Mouse (Mus musculus) intestine, embryonic 16.5 days (tissue): ENCODE results near the gene Gpatch4. TPM values are rescaled to one million over a fixed set of nuclear protein-coding genes. Genes with fewer than 3 reads are reported as not detected.
A peak's percentile ranks its signal among the peaks of the same experiment; 100 is the strongest.

Experiments used
- ATAC-seq: fragments of 200-750 bp; cut with Nextera tagmentation; 2 replicates; pipeline ENCODE4 v1.8.0; 2017; ENCODE audit warnings: moderate TSS enrichment, moderate library complexity
- H3K27ac ChIP-seq: fragments of 300-500 bp; sonication (generic); 2 replicates; pipeline ENCODE4 v1.5.1; 2014; ENCODE audit warnings: mild to moderate bottlenecking, low read length
- H3K27me3 ChIP-seq: fragments of 300-500 bp; sonication (generic); replicated peaks from 2 replicates; pipeline ENCODE4 v1.6.1; 2014; ENCODE audit warnings: low read length, control low read depth, mixed read lengths; ENCODE audit not compliant: control insufficient read depth, insufficient read depth
- H3K36me3 ChIP-seq: fragments of 300-500 bp; sonication (generic); 2 replicates; pipeline ENCODE4 v1.6.1; 2014; ENCODE audit warnings: low read length, control low read depth; ENCODE audit not compliant: control insufficient read depth, insufficient read depth
- H3K4me1 ChIP-seq: fragments of 300-500 bp; sonication (generic); 2 replicates; pipeline ENCODE4 v1.6.1; 2014; ENCODE audit warnings: low read length, control low read depth, mixed read lengths; ENCODE audit not compliant: control insufficient read depth, insufficient read depth
- H3K4me2 ChIP-seq: fragments of 300-500 bp; sonication (generic); 2 replicates; pipeline ENCODE4 v1.6.1; 2014; ENCODE audit warnings: low read depth, low read length, control low read depth
- H3K4me3 ChIP-seq: fragments of 300-500 bp; sonication (generic); 2 replicates; pipeline ENCODE4 v1.5.1; 2014; ENCODE audit warnings: mild to moderate bottlenecking, low read length
- H3K9ac ChIP-seq: fragments of 300-500 bp; sonication (generic); 2 replicates; pipeline ENCODE4 v1.6.1; 2014; ENCODE audit warnings: low read depth, low read length
- H3K9me3 ChIP-seq: fragments of 300-500 bp; sonication (generic); 2 replicates; pipeline ENCODE4 v1.6.1; 2016; ENCODE audit warnings: low read length, control low read depth; ENCODE audit not compliant: control insufficient read depth
- WGBS: fragments of 180-500 bp; shearing (Covaris S2); extraction: QIAGEN DNeasy Blood & Tissue Kit; methylation state at CpG from one replicate; pipeline ENCODE4 v1.1.7; 2014; 5-methylcytosine and 5-hydroxymethylcytosine counted together
- polyA plus RNA-seq: library from polyadenylated mRNA; unstranded; fragments of >200 nt; fragmentation: Nextera tagmentation; extraction: Ambion mirVana; gene quantifications from 2 replicates; pipeline ENCODE4 v1.2.1, GENCODE M21; 2015

The Gpatch4 gene
- polyA plus RNA-seq, 1 experiment from 2014 or later, result 38.3 TPM

DNA sequence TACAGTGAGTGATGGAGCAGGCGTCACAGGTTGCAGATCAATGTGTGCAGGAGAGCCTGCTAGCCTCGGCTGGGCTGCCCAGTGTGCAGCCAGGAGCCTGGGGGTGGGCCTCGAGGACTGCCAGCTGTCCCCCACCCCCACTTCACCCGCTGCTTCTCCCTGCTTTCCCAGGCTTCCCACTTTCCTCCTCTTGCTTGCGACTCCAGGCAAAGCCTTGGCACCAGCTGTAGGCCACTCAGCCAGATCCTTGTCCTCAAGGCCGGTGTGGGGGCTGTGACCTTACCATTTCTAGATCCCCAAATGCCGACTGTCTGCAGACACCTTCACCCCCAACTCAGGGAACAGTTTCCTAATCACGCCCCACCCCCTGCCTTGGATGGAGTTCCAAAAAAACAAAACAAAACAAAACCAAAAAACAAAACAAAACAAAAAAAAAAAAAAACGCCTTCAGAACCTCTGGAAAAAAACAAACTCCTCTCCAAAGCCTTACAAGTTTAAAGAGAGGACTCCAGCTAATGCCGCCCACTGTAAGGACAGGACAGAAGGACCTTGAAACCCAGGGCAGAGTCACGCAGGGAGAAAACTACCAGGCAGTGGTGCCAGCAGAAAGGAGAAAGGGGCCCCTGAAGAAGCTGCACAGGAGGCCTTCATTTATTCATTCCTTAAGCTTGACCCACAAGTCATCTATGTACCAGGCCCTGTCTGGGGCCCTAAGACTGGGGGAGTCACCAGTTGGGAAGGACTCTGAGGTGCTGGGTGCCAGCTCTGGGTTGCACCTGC lies 41.9 kb upstream of the Gpatch4 start:
- peaks cover 81% of the 10 kb centered on the region for H3K27me3 ChIP-seq
- H3K4me3 ChIP-seq, result no peak overlapping the region
- no peak overlapping the region for H3K27ac ChIP-seq
- H3K4me1 ChIP-seq, result peaks cover 13% of the 10 kb centered on the region; the same call in 1 of the 2 replicates
- 0 out of 2 replicates have a peak, but pooled peaks cover 3% of the 10 kb centered on the region for H3K9me3 ChIP-seq
- ATAC-seq, result no peak
- H3K9ac ChIP-seq, result no peak overlapping the region
- no peak overlapping the region for H3K4me2 ChIP-seq
- WGBS, result 13% methylated on average over 11 of the region's 11 CpGs
- no peaks in the 10 kb centered on the region for H3K36me3 ChIP-seq

DNA sequence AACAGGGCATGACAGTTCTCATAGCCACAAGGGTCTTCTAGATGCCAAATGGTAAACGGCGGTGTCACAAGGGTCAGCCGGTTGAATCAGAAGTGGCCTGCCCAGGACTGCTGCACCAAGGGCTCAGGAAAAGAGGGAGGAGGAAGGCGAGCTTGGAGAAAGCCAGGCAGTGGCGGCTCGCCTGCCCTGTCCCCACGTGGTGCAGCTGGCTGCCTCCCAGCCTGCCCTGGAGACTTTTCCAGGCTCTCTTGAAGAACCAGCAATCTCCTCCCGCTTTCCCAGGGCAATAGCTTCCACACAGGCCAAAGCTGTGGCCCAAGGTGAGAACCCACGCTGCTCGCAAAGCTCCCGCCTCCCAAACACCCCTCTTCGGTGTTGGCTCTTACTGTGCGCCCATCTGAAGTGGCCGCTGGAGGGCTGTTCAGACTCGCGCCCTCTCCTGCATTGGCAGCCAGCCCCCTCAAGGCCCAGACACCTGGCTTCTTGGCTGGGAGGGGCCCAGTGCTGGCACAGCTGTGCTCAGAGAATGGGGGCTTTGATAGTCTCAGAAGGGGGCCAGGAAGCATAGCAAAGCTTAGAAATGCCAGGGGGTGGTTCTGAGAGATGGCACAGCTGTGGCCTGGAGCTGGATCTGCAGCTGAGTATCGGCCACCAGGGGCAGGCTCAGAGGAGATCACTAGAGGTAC lies 40.5 kb upstream of the Gpatch4 start:
- H3K27me3 ChIP-seq, result peaks cover 67% of the 10 kb centered on the region
- no peak overlapping the region for H3K27ac ChIP-seq
- H3K9ac ChIP-seq, result no peak overlapping the region
- no peak for ATAC-seq
- WGBS, result 5% methylated on average over 17 of the region's 17 CpGs
- no peaks in the 10 kb centered on the region for H3K36me3 ChIP-seq
- no peak overlapping the region for H3K4me2 ChIP-seq
- H3K4me3 ChIP-seq, result no peak overlapping the region; the same call in 1 of the 2 replicates
- 0 out of 2 replicates have a peak, but pooled peaks cover 9% of the 10 kb centered on the region for H3K4me1 ChIP-seq
- H3K9me3 ChIP-seq, result 0 out of 2 replicates have a peak, but pooled peaks cover 3% of the 10 kb centered on the region

DNA sequence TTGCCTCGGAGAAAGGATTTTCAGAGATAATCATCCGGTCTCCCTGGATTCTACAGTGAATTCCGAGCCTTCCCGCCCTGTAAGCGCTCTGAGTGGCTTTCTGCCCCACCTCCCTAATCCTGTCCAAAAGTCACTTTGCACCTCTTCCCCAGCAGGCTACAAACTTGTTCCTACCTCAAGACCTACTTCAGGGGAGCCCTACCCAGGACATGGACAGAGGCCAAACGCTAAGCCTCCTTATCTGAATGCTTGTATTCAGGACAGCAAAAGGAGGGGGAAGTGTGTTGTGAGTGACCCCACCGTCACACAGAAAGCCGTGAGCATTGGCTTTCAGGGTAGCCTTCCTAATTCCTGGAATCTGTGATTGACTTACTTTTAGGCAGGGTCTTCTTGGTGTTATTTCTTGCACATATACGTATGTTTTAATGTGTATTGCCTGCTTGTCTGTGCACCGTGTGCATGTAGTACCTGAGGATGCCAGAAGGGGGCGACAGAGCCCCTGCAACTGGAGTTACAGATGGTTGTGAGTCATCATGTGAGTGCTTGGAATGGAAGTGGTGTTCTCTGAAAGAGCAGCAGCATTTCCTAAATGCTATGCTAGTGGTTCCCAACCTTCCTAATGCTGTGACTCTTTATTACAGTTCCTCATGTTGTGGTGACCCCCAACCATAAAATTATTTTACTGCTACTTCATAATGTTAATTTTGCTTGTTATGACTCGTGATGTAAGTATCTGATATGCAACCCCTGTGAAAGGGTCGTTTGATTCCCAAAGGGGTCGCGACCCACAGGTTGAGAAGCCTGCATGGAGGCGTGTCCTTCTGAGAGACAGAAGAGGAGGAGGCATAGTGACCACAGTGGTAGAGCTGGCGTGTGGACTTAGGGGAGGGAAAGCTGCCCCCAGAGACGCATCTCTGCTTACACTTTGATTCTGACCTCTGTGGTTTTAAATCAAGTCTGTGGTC lies 36.8 kb upstream of the Gpatch4 start:
- H3K27ac ChIP-seq, result no peak overlapping the region
- H3K27me3 ChIP-seq, result peaks cover 30% of the 10 kb centered on the region
- H3K4me3 ChIP-seq, result no peak overlapping the region
- H3K4me2 ChIP-seq, result no peak overlapping the region
- H3K9me3 ChIP-seq, result 0 out of 2 replicates have a peak, but pooled peaks cover 3% of the 10 kb centered on the region
- 76% methylated on average over 18 of the region's 18 CpGs for WGBS
- H3K36me3 ChIP-seq, result no peaks in the 10 kb centered on the region
- H3K9ac ChIP-seq, result no peak overlapping the region
- ATAC-seq, result no peak
- no peaks in the 10 kb centered on the region for H3K4me1 ChIP-seq

DNA sequence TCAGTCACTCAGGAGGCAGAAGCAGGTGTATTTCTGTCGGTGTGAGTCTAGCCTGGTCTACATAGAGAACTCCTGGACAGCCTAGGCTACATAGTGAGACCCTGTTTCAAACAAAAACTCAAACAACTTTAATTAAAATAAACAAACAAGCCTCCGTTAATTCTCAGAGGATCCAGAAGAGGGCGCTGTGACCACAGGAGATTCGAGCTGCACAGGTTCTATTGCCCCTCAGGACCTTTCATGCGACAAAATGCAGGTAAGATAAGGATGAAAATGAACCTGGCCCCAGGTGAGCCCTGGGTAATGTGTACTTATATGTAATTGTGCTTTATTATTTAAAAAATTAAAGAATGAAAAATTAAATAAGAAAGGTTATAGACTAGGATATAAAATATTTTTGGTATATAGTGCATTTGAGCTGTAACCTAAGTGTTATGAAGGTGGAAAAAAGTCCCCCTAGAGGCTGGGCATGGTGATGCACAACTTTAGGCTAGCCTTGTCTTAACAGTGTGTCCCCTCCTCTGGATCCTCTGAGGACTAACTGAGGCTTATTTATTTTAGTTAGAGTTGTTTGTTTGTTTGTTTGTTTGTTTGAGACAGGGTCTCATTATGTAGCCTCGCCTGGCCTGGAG lies 32.2 kb upstream of the Gpatch4 start:
- H3K4me1 ChIP-seq, result no peaks in the 10 kb centered on the region
- no peak for ATAC-seq
- H3K4me3 ChIP-seq, result no peak overlapping the region
- no peak overlapping the region for H3K4me2 ChIP-seq
- H3K9ac ChIP-seq, result no peak overlapping the region
- H3K27me3 ChIP-seq, result peaks cover 2% of the 10 kb centered on the region; the same call in 1 of the 2 replicates
- no peak overlapping the region for H3K27ac ChIP-seq
- 7% methylated on average over 6 of the region's 6 CpGs for WGBS
- no peaks in the 10 kb centered on the region for H3K36me3 ChIP-seq
- H3K9me3 ChIP-seq, result 0 out of 2 replicates have a peak, but pooled peaks cover 3% of the 10 kb centered on the region

DNA sequence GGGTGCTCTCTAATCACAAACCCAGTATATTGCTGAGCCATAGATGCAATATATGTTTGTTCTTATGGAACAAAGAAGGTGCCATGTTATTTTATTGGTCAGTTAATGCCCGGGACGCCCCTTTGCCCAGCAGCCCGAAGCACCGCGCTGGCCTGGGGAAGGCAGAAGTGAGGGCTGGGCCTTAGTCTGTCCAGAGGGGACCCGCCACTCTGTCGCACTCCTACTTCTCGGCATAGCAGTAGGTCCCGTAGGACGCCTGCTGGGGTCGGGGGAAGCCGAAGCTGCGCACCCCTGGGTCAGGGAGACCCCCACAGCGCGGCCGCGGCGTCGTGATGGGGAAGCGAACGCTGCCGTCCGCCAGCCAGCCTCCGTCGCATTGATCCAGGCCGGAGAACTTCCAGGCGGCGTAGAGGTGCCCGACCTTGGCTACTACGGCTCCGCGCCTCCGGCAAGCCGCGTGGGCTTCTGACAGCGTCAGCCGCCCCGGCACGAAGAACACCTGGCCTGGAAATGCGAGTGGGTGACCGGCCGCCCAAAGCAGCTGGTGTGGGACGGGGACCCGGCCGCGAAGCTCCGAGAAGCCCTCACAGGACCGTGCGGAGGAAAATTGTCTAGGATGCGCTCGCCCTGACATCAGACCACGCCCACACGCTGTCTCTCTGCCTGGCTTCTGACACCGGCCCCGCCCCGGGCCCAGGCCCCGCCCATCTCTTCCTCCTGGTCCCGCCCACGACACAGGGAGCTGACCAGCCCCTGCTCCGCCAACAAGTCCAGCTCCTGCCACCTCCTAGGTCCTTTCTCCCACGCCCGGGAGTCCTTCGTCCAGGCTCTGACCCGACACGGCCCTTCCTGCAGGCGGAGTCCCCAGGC lies 20.4 kb upstream of the Gpatch4 start:
- Histone ChIP-seq H3K9ac (peak overlapping the region; percentile 56), H3K27ac (no peak overlapping the region), H3K4me3 (peak overlapping the region; percentile 69), H3K27me3 (peaks cover 52% of the 10 kb centered on the region), H3K36me3 (no peaks in the 10 kb centered on the region), H3K4me2 (peak overlapping the region; percentile 100), H3K9me3 (no peaks in the 10 kb centered on the region), H3K4me1 (peaks cover 14% of the 10 kb centered on the region)
- peak; percentile 96 for ATAC-seq
- 1% methylated on average over 66 of the region's 66 CpGs for WGBS

DNA sequence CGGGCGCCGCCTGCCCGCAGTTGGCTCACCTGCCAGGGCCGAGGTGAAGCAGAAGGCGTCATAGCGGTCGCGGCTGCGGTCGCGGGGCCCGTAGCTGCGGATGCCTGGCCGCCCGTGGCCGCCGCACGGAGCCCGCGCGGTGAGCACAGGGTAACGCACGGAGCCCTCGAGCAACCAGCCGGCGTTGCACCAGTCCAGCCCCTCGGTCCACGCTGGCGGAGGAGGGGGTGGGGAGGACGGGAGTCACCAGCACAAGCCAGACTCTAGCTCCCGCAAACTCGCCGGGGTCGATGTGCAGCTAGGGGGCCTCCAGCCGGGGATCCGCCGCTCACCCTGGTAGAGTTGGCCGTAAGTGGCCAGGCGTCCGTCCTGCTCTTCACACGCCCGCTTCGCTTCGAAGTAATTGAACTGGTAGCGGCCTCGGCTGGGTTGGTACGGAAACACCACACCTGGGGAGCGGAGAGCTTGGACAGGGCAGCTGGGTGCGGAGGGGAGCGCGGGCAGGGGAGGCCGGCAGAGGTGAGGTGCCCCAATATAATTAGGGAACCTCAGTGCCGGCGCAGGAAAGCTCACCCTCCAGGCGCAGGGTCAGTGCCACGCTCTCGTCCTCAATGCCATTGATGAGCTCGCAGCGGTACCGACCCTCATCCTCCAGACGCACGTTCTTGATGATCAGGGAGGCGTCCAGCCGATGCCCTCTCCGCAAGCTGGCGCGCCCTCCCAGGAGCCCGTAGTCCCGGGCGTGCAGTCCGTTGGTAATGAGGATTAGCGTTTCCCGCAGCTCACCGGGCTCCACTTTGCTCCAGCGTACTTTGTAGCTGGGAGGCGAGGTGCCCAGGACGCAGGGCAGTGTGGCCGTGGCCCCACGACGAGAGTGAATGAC lies 19.5 kb upstream of the Gpatch4 start:
- H3K27me3 ChIP-seq, result peaks cover 49% of the 10 kb centered on the region
- ATAC-seq, result peak; percentile 66; the same call in 1 of the 2 replicates
- under 1% methylated on average over 81 of the region's 81 CpGs for WGBS
- peak overlapping the region; percentile 56 for H3K9ac ChIP-seq
- H3K36me3 ChIP-seq, result no peaks in the 10 kb centered on the region
- H3K4me1 ChIP-seq, result peaks cover 14% of the 10 kb centered on the region
- H3K9me3 ChIP-seq, result peaks cover 5% of the 10 kb centered on the region; the same call in 1 of the 2 replicates
- peak overlapping the region; percentile 69 for H3K4me3 ChIP-seq
- no peak overlapping the region for H3K27ac ChIP-seq
- peak overlapping the region; percentile 100 for H3K4me2 ChIP-seq

DNA sequence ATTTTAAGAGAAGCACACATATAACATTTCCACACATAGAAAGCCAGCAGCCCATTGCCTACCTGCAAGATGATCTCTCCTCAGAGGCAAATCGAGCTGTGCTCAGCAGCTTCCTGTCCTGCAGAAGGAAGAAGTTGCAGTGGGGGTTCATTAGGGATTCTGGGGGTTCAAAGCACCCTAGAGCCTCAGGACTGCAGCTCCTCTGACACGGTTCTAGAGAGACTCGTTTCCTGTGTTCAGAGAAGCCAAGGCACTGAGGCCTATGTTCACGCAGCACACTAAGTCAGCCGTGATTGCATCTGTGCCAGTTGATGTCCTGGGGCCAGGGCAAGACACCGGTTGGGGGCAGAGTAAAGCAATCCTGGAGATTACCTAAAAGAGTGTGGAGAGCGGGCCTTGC lies 16.1 kb upstream of the Gpatch4 start:
- ATAC-seq, result no peak
- no peak overlapping the region for H3K4me3 ChIP-seq
- H3K9me3 ChIP-seq, result peaks cover 5% of the 10 kb centered on the region; the same call in 1 of the 2 replicates
- H3K27ac ChIP-seq, result no peak overlapping the region
- H3K4me1 ChIP-seq, result peaks cover 14% of the 10 kb centered on the region
- 64% methylated on average over 7 of the region's 7 CpGs for WGBS
- H3K4me2 ChIP-seq, result no peak overlapping the region
- no peak overlapping the region for H3K9ac ChIP-seq
- no peaks in the 10 kb centered on the region for H3K36me3 ChIP-seq
- peaks cover 59% of the 10 kb centered on the region for H3K27me3 ChIP-seq
